Mouse (Mus musculus): ENCODE measurements around the gene Avil.
A peak's percentile ranks its signal among the peaks of the same experiment; 100 is the strongest.

The Avil gene

DNA sequence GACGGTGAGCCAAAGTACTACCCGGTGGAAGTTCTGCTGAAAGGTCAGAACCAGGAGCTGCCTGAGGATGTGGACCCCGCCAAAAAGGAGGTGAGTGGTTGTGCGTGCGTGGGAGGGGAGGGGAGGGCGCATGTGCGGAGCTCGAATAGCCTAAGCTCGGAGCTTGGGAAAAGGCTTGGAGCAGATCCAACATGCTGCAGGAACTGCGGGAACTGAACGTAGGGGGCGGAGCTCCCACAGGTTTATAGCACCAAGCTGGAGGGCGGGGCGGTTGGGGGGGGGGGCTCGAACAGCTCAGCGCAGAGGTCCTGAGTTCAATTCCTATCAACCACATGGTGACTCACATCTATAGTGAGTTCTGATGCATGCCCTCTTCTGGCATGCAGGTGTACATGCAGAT, 17.9 kb downstream of the Avil start:
- no peak for DNase-seq (ENCODE audit: extremely low read depth, low read depth)

DNA sequence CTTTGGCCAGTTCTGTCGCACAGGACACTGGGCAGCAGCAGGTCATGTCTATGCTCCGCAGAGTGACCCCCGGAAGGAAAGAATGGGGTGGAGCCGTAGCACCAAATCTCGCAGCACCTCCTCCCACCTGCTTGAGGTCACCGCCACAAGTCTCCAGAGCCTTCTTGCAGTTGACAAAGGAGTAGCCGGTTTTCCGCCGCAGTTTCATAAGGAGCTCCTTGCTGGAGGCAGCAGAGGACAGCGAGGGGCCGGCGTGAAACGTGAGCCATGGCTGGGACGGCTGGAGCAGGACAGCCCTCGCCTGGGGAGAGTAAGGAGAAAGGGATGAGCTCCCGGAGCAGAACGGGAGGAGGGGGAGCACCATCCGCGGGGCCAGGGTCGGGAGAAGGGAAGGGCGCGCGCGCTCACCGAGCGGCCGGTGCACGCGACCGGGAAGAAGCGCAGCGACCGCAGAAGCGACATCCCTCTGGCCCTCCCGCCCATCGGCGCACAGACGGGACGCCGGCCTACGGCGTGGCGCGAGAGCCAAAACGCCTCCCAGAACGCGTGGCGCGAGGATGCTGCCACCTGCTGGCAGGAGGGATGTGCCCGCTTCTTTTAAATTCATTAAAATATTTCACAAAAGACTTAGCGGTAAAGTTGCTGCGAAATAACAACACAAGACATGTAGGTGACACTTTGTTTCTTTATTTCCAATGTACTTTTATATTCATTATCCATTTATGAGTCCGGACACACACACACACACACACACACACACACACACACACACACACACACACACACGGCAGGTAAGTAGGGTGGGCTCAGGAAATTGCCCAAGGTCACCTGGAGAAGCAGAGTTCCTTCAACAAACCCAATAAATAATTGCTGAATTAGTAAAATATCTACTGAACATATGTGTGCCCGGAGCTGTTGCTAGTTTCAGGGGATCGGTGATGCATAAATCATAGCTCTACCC, 30.1 kb downstream of the Avil start, which contains the start of gene Tsfm:
TSS of gene Tsfm (minus strand) at position 505 of the 961 bp plus-strand sequence.
- DNase-seq (ENCODE audit: extremely low read depth, low read depth): peak; percentile 65

DNA sequence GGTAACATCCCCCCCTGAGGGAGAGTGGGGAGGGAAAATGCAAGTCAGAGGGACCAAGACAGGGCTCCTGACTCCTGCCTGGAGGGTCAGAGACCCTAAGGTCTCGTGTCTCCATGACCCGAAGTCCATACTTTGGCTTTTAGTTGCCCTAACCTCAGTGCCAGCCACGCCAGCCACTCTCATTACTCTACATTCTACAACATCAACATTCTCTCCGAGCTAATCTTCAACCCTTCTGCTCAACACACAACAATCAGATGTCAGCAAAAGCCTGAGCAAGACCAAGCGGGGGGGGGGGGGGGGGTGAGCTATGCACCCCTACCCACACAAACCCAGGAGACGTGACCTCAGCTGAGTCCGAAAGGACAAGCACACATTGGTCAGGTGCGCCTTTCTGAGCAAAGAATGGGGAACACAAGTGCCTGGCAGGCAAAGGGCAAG, 32.8 kb downstream of the Avil start:
- no peak for DNase-seq (ENCODE audit: extremely low read depth, low read depth)

- DNase-seq (ENCODE audit: extremely low read depth, low read depth): no peak
These were observed 35.8 kb downstream of the Avil start for GRCm38 (mm10) chr10:127036273-127036672.

DNA sequence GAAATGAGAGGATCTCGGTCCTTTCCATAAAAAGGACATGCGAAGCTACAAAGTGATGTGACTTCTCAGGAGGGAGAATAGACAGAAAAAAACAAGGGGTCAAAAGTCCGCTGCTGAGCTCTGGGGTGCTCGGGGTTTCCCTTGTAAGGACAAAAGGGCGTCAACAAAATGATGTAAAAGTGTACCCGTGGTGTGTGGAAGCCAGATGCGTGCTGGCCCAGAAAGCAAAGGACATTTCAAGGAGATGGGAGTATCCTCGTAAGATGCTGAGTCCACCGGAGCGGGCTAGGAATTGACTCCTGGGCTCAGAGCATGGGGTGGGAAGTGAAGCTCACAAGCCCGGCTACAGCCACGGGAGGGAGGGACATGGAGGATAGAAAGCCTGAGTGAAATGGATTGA, 37.1 kb downstream of the Avil start:
- DNase-seq (ENCODE audit: extremely low read depth, low read depth): no peak

DNA sequence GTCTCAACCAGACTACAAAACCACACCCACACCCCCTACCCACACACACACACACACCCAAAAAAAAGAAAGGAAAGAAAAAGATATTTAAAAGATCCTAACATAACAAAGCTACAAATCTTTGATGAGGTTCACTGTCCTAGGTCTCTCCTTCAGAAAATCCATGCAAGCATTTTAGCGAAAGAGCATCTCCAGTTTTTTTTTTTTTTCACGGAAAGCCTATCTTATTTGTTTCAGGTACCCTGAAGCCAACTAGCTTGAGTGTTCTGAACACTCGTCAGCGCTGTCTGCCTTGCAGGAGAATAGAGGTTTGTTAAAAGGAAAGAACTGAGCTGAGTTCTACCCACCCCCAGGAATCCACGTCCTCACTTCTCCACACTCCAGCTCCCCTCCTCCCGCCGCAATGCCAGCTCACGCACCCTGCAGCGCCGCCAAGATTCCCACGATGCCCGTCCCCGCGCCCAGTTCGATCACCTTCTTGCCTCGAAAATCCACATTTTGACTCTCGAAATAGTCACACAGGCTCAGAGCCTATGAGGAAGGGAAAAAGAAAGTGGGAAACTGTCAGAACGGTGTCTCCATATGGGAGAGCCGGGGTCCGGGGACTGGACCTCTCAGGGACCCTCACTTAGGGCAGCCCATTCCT, 40.2 kb downstream of the Avil start:
- DNase-seq (ENCODE audit: extremely low read depth, low read depth): no peak

DNA sequence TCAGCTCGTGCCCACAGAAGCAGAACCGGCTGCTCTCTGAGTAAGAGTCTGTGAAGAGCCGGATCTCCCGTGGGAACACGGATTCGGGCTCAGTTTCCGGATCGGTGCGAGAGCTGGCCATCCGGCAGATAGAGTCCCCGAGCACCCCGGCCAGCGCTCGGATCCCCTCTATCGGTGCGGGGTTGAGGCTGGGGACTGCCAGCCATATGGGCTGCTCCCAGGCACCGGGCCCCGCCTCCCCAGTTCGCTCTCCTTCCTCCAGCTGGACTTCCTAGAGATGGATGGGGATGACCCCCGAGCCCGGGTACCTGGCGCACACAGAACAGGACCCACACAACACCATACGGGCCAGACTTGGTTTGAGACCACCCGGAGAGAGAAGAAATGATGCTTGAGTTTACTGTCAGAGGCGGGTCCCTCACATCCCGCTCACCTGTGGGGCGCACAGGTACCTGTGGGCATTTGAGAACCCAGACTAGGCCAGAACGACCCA, 40.8 kb downstream of the Avil start, which contains the start of the genes Mettl1 and Eef1akmt3:
TSS of gene Mettl1 (plus strand) at position 141 of the 493 bp plus-strand sequence.
TSS of gene Eef1akmt3 (minus strand) at position 240 of the 493 bp plus-strand sequence.
- DNase-seq (ENCODE audit: extremely low read depth, low read depth): no peak

- peak; percentile 70 for DNase-seq (ENCODE audit: extremely low read depth, low read depth)
These were observed 41.3 kb downstream of the Avil start for GRCm38 (mm10) chr10:127041774-127042338.

GRCm38 (mm10) chr10:127042468-127043115, 42.1 kb downstream of the Avil start:
- no peak for DNase-seq (ENCODE audit: extremely low read depth, low read depth)

DNA sequence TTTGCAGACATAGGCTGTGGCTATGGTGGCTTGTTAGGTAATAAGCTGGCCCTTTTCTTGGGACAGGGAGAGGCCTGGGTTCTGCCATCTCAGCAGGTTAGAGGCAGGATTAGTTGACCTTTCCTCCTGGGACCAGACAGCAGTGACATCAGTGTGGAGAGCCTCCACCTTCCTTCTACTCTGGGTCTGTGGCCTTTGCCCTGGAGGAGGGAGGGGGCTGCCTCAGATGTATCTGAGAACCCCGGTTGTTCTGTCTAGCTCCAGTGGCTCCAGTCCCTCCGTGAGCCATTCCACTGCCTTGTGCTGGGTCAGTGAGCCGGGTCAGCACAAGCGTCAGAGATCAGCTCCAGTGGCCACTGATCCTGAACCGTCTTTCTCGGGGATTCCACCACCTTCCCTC, 42.7 kb downstream of the Avil start:
- no peak for DNase-seq (ENCODE audit: extremely low read depth, low read depth)

- DNase-seq (ENCODE audit: extremely low read depth, low read depth): no peak
These were observed 47.4 kb downstream of the Avil start, which contains the start of gene Cyp27b1 for GRCm38 (mm10) chr10:127047954-127048353. TSS of gene Cyp27b1 (plus strand) at chr10:127048250.

DNA sequence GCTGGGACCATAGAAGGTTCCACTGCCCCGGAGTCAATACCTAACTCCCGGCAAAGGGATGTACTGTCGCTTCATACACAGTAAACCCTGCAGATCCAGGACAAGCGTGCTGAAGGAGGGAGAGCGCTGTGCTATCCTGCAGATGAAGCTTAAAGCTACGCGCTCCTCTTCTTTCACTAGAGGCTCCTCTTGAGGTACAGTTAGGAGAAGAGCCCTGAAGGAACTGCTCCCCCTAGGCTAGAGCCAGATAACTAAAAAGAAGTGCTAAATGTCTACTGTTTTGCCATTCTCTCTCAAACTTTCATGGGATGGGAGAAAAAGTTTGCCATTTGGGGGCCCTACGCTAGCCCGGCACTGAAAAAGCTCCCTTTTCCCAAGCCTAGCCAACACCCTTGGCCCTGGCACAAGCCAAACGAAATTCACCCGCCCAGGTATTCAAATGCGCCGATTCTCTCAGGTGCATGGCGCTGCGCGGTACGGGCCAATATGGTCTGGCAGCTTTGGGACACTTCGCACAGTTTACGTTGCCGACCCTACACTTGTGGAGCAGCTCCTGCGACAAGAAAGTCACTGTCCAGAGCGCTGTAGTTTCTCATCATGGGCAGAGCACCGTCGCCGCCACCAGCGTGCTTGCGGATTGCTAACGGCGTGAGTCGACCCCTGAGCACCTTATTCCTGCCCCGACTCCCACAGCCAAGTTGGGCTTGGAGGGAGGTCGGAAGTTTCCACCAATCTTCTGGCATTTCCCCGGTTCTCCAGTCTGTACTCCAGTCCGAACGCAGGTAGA, 48.3 kb downstream of the Avil start:
- no peak for DNase-seq (ENCODE audit: extremely low read depth, low read depth)

- no peak for DNase-seq (ENCODE audit: extremely low read depth, low read depth)
These were observed 49.0 kb downstream of the Avil start for GRCm38 (mm10) chr10:127049395-127050118.

DNA sequence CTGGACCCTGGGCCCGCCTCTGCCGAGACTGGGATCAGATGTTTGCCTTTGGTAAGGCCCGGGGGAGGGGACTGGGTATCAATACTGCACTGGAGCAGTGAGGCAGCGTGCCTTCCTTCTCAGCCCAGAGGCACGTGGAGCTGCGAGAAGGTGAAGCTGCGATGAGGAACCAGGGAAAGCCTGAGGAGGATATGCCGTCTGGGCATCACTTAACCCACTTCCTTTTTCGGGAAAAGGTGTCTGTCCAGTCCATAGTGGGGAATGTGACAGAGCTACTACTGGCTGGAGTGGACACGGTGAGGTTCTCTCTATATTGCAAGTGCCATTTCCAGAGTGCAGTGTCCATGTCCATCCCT, 49.6 kb downstream of the Avil start:
- no peak for DNase-seq (ENCODE audit: extremely low read depth, low read depth)

DNA sequence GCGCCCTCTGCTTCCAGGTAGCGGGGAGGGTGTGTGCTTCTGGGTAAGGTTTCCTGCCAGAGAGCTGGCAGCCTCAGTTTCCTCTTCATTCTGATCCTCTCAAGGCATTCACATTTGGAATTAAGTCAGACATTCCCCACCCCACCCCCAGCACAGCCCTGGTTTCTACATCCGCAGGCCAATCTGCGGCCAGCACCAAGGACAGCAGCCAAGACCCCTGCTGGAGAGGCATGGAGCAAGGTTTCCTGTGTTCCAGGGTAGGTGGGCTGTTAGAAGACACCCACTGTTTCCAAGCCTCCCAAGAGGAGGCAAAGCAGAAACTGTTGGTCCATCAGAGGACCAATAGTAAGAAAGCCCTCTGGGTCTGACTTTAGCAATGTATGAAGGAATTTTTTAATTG, 54.1 kb downstream of the Avil start:
- no peak for DNase-seq (ENCODE audit: extremely low read depth, low read depth)

DNA sequence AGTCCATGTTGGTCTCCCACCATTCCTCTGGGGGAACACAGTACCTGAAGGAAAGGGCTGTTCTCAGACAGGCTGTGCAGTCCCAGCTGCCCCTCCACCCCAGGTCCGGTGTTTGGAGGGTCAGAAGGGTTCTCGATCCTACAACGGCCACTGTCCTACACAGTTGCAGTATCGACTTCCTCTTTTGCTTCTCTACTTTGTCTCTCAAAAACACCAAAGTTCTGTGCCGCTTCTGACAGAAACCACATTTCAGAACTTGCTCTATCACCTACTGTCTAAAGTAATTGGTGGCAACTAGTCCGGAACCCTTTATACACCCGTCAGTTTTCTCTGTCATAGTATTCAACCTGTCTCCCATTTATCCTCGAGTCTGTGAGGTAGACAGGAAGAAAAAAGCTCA, 54.9 kb downstream of the Avil start:
- DNase-seq (ENCODE audit: extremely low read depth, low read depth): no peak

- DNase-seq (ENCODE audit: extremely low read depth, low read depth): no peak
These were observed 56.0 kb downstream of the Avil start for GRCm38 (mm10) chr10:127056490-127056889.

DNA sequence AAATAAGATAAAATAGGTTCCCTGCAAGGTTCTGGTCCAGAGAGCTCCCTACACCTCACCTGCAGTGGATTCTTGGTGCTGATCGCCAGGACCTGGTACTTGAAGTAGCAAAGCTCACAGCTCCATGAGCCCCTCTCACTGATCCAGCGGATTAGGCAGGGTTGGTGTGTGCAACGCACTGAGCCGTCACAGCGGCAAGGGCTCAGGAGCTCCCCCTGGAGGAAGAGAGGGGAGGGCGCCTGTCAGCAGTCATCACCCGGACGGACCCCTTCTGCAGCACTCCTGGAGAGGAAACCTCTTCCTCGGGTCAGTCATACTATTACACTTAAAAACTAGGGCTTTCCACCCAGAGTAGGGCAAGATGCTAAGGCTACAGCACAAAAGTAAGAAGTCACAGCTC, 57.7 kb downstream of the Avil start:
- DNase-seq (ENCODE audit: extremely low read depth, low read depth): no peak

DNA sequence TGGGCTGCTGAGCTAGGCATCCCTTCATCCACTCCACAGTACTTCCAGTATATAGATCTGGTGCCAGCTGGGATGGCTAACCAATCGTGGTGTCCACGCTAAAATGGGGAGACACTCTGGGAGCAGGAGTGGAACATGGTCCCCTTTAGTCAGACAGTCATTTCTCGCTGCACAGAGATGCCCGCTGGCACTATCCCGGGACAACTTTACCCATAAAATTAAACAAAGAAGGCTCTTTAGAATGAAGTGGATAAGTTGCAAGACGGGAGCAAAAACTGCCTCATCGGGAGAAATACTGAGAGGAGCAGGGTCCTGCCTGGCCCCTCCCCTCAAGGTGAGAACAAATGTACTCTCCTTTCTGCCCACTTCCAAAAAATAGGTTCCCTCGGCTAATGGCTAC, 58.2 kb downstream of the Avil start:
- no peak for DNase-seq (ENCODE audit: extremely low read depth, low read depth)
